Mouse (Mus musculus) small intestine, adult 2 months (tissue): ENCODE measurements around the gene Myo1a.
A peak's percentile ranks its signal among the peaks of the same experiment; 100 is the strongest.

Experiments used
- CTCF ChIP-seq: fragments of 200-500 bp; IDR thresholded peaks from 2 replicates; pipeline ENCODE4 v1.5.1; 2012; ENCODE audit warnings: low read depth, mild to moderate bottlenecking, control low read depth, inconsistent platforms, low read length, moderate library complexity, mixed read lengths; ENCODE audit not compliant: insufficient replicate concordance, insufficient read length; ENCODE audit errors: extremely low read depth
- POLR2A ChIP-seq: fragments of 200-500 bp; IDR thresholded peaks from 2 replicates; pipeline ENCODE4 v1.6.1; 2012; ENCODE audit warnings: low read depth, mild to moderate bottlenecking, control low read depth, inconsistent platforms, low read length, moderate library complexity

- no peak for TF ChIP-seq CTCF
- TF ChIP-seq POLR2A = peak; percentile 91
Observed at GRCm38 (mm10) chr10:127703299-127703698, 1.7 kb upstream of the Myo1a start.
